Mouse (Mus musculus): ENCODE measurements around the gene Ube2t. TPM values are rescaled to one million over a fixed set of nuclear protein-coding genes. Genes with fewer than 3 reads are reported as not detected.

Gene Ube2t
- 1 to 10 TPM; 4.4 to 7.6 TPM for total RNA-seq (2021)

- peak; percentile 90 for DNase-seq (ENCODE audit: low spot score)
- intact Hi-C loops (cut with DNase I), result loop anchor here (10.0 kb wide), 1 partner anchor 237 kb away; no protein-coding TSS in a partner anchor
Measured at GRCm38 (mm10) chr1:134962053-134962803, at the start of gene Ube2t. Ube2t (plus strand) TSS chr1:134962565.

GRCm38 (mm10) chr1:134913535-134913934 lies 48.8 kb upstream of the Ube2t start:
- no peak for DNase-seq (ENCODE audit: low spot score)
- intact Hi-C loops (cut with DNase I), result no loop called here

GRCm38 (mm10) chr1:134915421-134915820 lies 46.9 kb upstream of the Ube2t start:
- DNase-seq (ENCODE audit: low spot score), result no peak
- intact Hi-C loops (cut with DNase I), result no loop called here

GRCm38 (mm10) chr1:134919010-134919409 lies 43.4 kb upstream of the Ube2t start:
- intact Hi-C loops (cut with DNase I), result no loop called here
- no peak for DNase-seq (ENCODE audit: low spot score)

GRCm38 (mm10) chr1:134932431-134932830 lies 29.9 kb upstream of the Ube2t start:
- no peak for DNase-seq (ENCODE audit: low spot score)
- intact Hi-C loops (cut with DNase I), result no loop called here

GRCm38 (mm10) chr1:134936335-134936734 lies 26.0 kb upstream of the Ube2t start:
- no peak for DNase-seq (ENCODE audit: low spot score)
- intact Hi-C loops (cut with DNase I), result no loop called here

- DNase-seq (ENCODE audit: low spot score), result no peak
- intact Hi-C loops (cut with DNase I), result no loop called here
Measured at GRCm38 (mm10) chr1:134938233-134938632, 24.1 kb upstream of the Ube2t start.

- intact Hi-C loops (cut with DNase I), result no loop called here
- no peak for DNase-seq (ENCODE audit: low spot score)
Measured at GRCm38 (mm10) chr1:134940863-134941262, 21.5 kb upstream of the Ube2t start.

GRCm38 (mm10) chr1:134942898-134943297 lies 19.5 kb upstream of the Ube2t start:
- no peak for DNase-seq (ENCODE audit: low spot score)
- intact Hi-C loops (cut with DNase I), result no loop called here

GRCm38 (mm10) chr1:134947590-134947989 lies 14.8 kb upstream of the Ube2t start:
- no peak for DNase-seq (ENCODE audit: low spot score)
- intact Hi-C loops (cut with DNase I), result no loop called here

- intact Hi-C loops (cut with DNase I), result loop anchor here (10.0 kb wide), 1 partner anchor 315 kb away; no protein-coding TSS in a partner anchor
Measured at GRCm38 (mm10) chr1:134949946-134950345, 12.4 kb upstream of the Ube2t start.

GRCm38 (mm10) chr1:134955050-134955636 lies 7.2 kb upstream of the Ube2t start:
- DNase-seq (ENCODE audit: low spot score), result no peak
- intact Hi-C loops (cut with DNase I), result loop anchor here (2.0 to 10.0 kb wide), 3 partner anchors 46 to 320 kb away; no protein-coding TSS in a partner anchor

More at GRCm38 (mm10) chr1:134949946-134950345, 12.4 kb upstream of the Ube2t start:
- DNase-seq (ENCODE audit: low spot score), result no peak

- peak; percentile 92 for DNase-seq (ENCODE audit: low spot score)
- intact Hi-C loops (cut with DNase I), result loop anchor here (2.0 to 10.0 kb wide), 3 partner anchors 47 to 321 kb away; no protein-coding TSS in a partner anchor
Measured at GRCm38 (mm10) chr1:134955637-134956176, 6.7 kb upstream of the Ube2t start, which contains the start of gene Ppp1r12b. Ppp1r12b (minus strand) TSS chr1:134955942.

GRCm38 (mm10) chr1:134960634-134961033 lies 1.7 kb upstream of the Ube2t start:
- DNase-seq (ENCODE audit: low spot score), result no peak
- intact Hi-C loops (cut with DNase I), result loop anchor here (10.0 kb wide), 1 partner anchor 236 kb away; no protein-coding TSS in a partner anchor

GRCm38 (mm10) chr1:134962821-134963220 lies 456 bp downstream of the Ube2t start:
- DNase-seq (ENCODE audit: low spot score), result no peak
- intact Hi-C loops (cut with DNase I), result loop anchor here (10.0 kb wide), 1 partner anchor 238 kb away; no protein-coding TSS in a partner anchor

GRCm38 (mm10) chr1:134965430-134965829 lies 3.1 kb downstream of the Ube2t start:
- intact Hi-C loops (cut with DNase I), result loop anchor here (10.0 kb wide), 1 partner anchor 241 kb away; no protein-coding TSS in a partner anchor
- DNase-seq (ENCODE audit: low spot score), result no peak

- intact Hi-C loops (cut with DNase I), result loop anchor here (5.0 kb wide), 1 partner anchor 134 kb away; the partner anchor contains the start of gene Lgr6
Measured at GRCm38 (mm10) chr1:134972920-134973319, 10.6 kb downstream of the Ube2t start.

GRCm38 (mm10) chr1:134987173-134987961 lies 25.0 kb downstream of the Ube2t start:
- DNase-seq (ENCODE audit: low spot score), result peak; percentile 14
- intact Hi-C loops (cut with DNase I), result loop anchor here (10.0 kb wide), 1 partner anchor 377 kb away; no protein-coding TSS in a partner anchor

More at GRCm38 (mm10) chr1:134972920-134973319, 10.6 kb downstream of the Ube2t start:
- DNase-seq (ENCODE audit: low spot score), result no peak

GRCm38 (mm10) chr1:134987962-134988341 lies 25.6 kb downstream of the Ube2t start:
- DNase-seq (ENCODE audit: low spot score), result no peak
- intact Hi-C loops (cut with DNase I), result loop anchor here (10.0 kb wide), 1 partner anchor 377 kb away; no protein-coding TSS in a partner anchor

Data from heart, postnatal 25 days (tissue).